Mouse (Mus musculus): ENCODE results near the gene Hoxa11. TPM values are rescaled to one million over a fixed set of nuclear protein-coding genes. Genes with fewer than 3 reads are reported as not detected.
A peak's percentile ranks its signal among the peaks of the same experiment; 100 is the strongest.

Gene Hoxa11
- polyA plus RNA-seq, 2 experiments, result 31.1 to 32.6 TPM

GRCm38 (mm10) chr6:52262463-52263320, 17.1 kb upstream of the Hoxa11 start:
- ATAC-seq (ENCODE audit: low FRiP score, low read depth) (no peak), DNase-seq (ENCODE audit: low spot score) (peak; percentile 7)
- TF ChIP-seq POLR2A (IDR thresholded peaks at IDR 0.05; ENCODE audit: borderline replicate concordance, extremely low read depth, insufficient read depth, insufficient read length), result no peak
- Histone ChIP-seq H3K4me3 (replicated peaks; ENCODE audit: low read length) (peak overlapping the region; percentile 76), H3K4me1 (ENCODE audit: control insufficient read depth, insufficient read depth, low read length) (0 out of 2 replicates have a peak, but pooled peaks cover 5% of the 10 kb centered on the region), H3K27me3 (ENCODE audit: control insufficient read depth, insufficient read depth, low read length) (0 out of 2 replicates have a peak, but pooled peaks cover 12% of the 10 kb centered on the region), H3K9me3 (ENCODE audit: control insufficient read depth, low read length) (no peaks in the 10 kb centered on the region), H3K9ac (ENCODE audit: low read depth, low read length, severe bottlenecking) (peak overlapping the region; percentile 99), H3K4me2 (replicated peaks; ENCODE audit: low read depth, low read length, severe bottlenecking) (peak overlapping the region; percentile 96), H3K27ac (replicated peaks; ENCODE audit: low read depth, low read length) (peak overlapping the region; percentile 95), H3K36me3 (ENCODE audit: control insufficient read depth, insufficient read depth, low read length) (0 out of 2 replicates have a peak, but pooled peaks cover 4% of the 10 kb centered on the region)
- 4% methylated on average over 24 of the region's 24 CpGs for WGBS

DNA sequence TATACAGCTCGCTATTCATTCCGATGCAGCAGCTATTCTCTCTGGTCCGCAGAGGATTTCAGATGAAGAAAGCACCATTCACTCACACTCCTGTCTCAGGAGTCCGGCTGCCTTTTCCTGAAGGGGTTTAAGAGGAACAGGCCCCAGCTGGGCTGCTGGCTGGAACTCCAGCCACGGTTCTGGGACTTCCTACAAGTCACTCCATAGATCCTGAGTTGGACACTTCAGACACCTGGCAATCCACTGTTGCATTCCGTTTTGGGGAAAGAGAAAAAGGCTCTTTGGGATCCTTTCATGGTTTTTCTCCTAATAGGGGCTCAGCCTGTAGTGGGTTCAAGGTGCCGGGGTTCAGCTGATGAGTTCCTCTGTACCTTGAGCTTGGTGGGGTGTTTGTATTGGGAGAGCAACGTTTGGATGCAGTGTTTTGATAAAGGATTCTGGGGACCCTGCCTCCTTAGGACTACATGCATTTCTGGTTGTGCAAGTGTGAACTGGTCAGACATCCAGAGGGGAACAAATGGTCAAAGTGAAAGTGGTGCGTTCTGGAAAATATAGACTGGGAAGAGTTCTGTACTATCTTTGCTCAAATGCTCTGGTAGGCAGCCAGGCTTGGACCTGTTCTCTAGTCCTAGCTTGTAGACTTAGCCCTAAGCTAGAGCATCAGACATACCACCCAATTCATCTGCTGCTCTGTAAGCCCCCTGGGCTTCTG, 16.3 kb upstream of the Hoxa11 start:
- no peaks in the 10 kb centered on the region for H3K9me3 ChIP-seq (ENCODE audit: control insufficient read depth, low read length)
- peak overlapping the region; percentile 99 for H3K9ac ChIP-seq (ENCODE audit: low read depth, low read length, severe bottlenecking)
- 0 out of 2 replicates have a peak, but pooled peaks cover 5% of the 10 kb centered on the region for H3K4me1 ChIP-seq (ENCODE audit: control insufficient read depth, insufficient read depth, low read length)
- H3K36me3 ChIP-seq (ENCODE audit: control insufficient read depth, insufficient read depth, low read length), result 0 out of 2 replicates have a peak, but pooled peaks cover 4% of the 10 kb centered on the region
- peak; percentile 12 for DNase-seq (ENCODE audit: low spot score)
- TF ChIP-seq POLR2A (IDR thresholded peaks at IDR 0.05; ENCODE audit: borderline replicate concordance, extremely low read depth, insufficient read depth, insufficient read length), result no peak
- ATAC-seq (ENCODE audit: low FRiP score, low read depth), result no peak
- H3K4me3 ChIP-seq (replicated peaks; ENCODE audit: low read length), result peak overlapping the region; percentile 76
- H3K4me2 ChIP-seq (replicated peaks; ENCODE audit: low read depth, low read length, severe bottlenecking), result peak overlapping the region; percentile 96
- H3K27me3 ChIP-seq (ENCODE audit: control insufficient read depth, insufficient read depth, low read length), result 0 out of 2 replicates have a peak, but pooled peaks cover 12% of the 10 kb centered on the region
- H3K27ac ChIP-seq (replicated peaks; ENCODE audit: low read depth, low read length), result peak overlapping the region; percentile 95
- WGBS, result 7% methylated on average over 9 of the region's 9 CpGs

- 0 out of 2 replicates have a peak, but pooled peaks have one; percentile 29 for TF ChIP-seq POLR2A (IDR thresholded peaks at IDR 0.05; ENCODE audit: borderline replicate concordance, extremely low read depth, insufficient read depth, insufficient read length)
- peaks cover 10% of the 10 kb centered on the region; the same call in 1 of the 2 replicates for H3K36me3 ChIP-seq (ENCODE audit: control insufficient read depth, insufficient read depth, low read length)
- peak; percentile 87 for ATAC-seq (ENCODE audit: low FRiP score, low read depth)
- H3K4me3 ChIP-seq (replicated peaks; ENCODE audit: low read length), result peak within 1 kb of the TSS; percentile 76
- H3K4me2 ChIP-seq (replicated peaks; ENCODE audit: low read depth, low read length, severe bottlenecking), result peak within 1 kb of the TSS; percentile 96
- 0 out of 2 replicates have a peak, but pooled peaks cover 9% of the 10 kb centered on the region for H3K27me3 ChIP-seq (ENCODE audit: control insufficient read depth, insufficient read depth, low read length)
- H3K27ac ChIP-seq (replicated peaks; ENCODE audit: low read depth, low read length), result peak within 1 kb of the TSS; percentile 95
- H3K4me1 ChIP-seq (ENCODE audit: control insufficient read depth, insufficient read depth, low read length), result 0 out of 2 replicates have a peak, but pooled peaks cover 4% of the 10 kb centered on the region
- H3K9me3 ChIP-seq (ENCODE audit: control insufficient read depth, low read length), result no peaks in the 10 kb centered on the region
- peak within 1 kb of the TSS; percentile 99 for H3K9ac ChIP-seq (ENCODE audit: low read depth, low read length, severe bottlenecking)
- under 1% methylated on average over 32 of the region's 72 CpGs for WGBS
- no peak for DNase-seq (ENCODE audit: low spot score)
These were observed 15.3 kb upstream of the Hoxa11 start, which contains the start of gene Hoxa13 for GRCm38 (mm10) chr6:52260654-52261575. TSS of gene Hoxa13 (minus strand) at chr6:52260880.

DNA sequence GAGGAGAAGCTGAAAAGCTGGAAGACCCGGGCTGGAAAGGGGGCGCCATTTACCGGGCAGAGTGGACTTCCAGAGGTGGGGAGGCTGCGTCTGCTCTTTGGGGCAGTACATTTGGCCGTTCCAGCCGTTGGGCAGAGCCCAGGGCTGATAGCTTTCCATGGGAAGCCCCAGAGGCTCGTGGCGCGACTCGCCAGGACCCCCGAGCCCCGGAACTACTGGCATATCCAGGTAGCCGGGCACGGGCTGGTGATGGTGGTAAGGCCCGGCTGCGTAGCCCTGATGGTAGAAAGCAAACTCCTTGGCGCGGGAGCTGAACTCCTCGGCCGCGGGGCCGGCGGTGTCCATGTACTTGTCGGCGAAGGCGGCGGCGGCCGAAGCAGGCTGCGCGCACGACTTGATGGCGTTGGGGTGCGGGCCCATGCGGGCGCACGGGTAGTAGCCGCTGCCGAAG, 14.2 kb upstream of the Hoxa11 start:
- under 1% methylated on average over 32 of the region's 39 CpGs for WGBS
- peak overlapping the region; percentile 76 for H3K4me3 ChIP-seq (replicated peaks; ENCODE audit: low read length)
- TF ChIP-seq POLR2A (IDR thresholded peaks at IDR 0.05; ENCODE audit: borderline replicate concordance, extremely low read depth, insufficient read depth, insufficient read length), result no peak
- H3K27me3 ChIP-seq (ENCODE audit: control insufficient read depth, insufficient read depth, low read length), result peaks cover 12% of the 10 kb centered on the region; the same call in 1 of the 2 replicates
- ATAC-seq (ENCODE audit: low FRiP score, low read depth) (no peak), DNase-seq (ENCODE audit: low spot score) (no peak)
- H3K4me2 ChIP-seq (replicated peaks; ENCODE audit: low read depth, low read length, severe bottlenecking), result peak overlapping the region; percentile 96
- no peaks in the 10 kb centered on the region for H3K9me3 ChIP-seq (ENCODE audit: control insufficient read depth, low read length)
- H3K36me3 ChIP-seq (ENCODE audit: control insufficient read depth, insufficient read depth, low read length), result peaks cover 10% of the 10 kb centered on the region; the same call in 1 of the 2 replicates
- peak overlapping the region; percentile 99 for H3K9ac ChIP-seq (ENCODE audit: low read depth, low read length, severe bottlenecking)
- H3K4me1 ChIP-seq (ENCODE audit: control insufficient read depth, insufficient read depth, low read length), result 0 out of 2 replicates have a peak, but pooled peaks cover 2% of the 10 kb centered on the region
- H3K27ac ChIP-seq (replicated peaks; ENCODE audit: low read depth, low read length), result peak overlapping the region; percentile 95

Data from limb, embryonic 14.5 days (tissue).